Mouse (Mus musculus): Measurements from ENCODE around the gene Grm7. TPM values are rescaled to one million over a fixed set of nuclear protein-coding genes. Genes with fewer than 3 reads are reported as not detected.

Gene Grm7
- polyA plus RNA-seq, 1 experiment from 2014 or later = 48.7 TPM

DNA sequence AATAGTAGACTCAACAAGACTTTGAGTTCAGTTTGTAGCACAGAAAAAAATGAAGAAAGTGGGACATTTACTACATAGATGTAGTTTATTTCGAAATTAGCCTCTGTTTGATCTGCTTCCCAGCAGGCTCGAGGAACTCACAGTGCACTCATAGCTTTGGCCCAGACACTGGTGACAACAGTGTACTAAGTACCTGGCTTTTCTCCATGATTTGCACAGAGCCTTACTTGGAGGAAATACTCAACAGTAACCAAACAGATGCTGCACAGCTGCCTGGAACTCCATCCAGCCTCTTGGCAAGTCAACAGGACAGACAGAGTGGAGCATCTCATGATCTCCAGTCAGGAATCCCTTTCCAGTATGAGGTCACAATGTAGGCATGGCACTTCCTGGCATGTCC, 939.5 kb downstream of the Grm7 start:
- no peaks in the 10 kb centered on the region for H3K36me3 ChIP-seq
- no peak overlapping the region for H3K4me2 ChIP-seq
- no peaks in the 10 kb centered on the region for H3K27me3 ChIP-seq (replicated peaks)
- ATAC-seq (ENCODE audit: low FRiP score) = no peak
- no peaks in the 10 kb centered on the region for H3K9me3 ChIP-seq (replicated peaks)
- WGBS = 75% methylated on average over 2 of the region's 2 CpGs
- H3K4me1 ChIP-seq = peaks cover 7% of the 10 kb centered on the region; the same call in 1 of the 2 replicates
- H3K4me3 ChIP-seq (replicated peaks) = no peak overlapping the region
- no peak overlapping the region for H3K9ac ChIP-seq (replicated peaks)
- no peak overlapping the region for H3K27ac ChIP-seq (replicated peaks)

DNA sequence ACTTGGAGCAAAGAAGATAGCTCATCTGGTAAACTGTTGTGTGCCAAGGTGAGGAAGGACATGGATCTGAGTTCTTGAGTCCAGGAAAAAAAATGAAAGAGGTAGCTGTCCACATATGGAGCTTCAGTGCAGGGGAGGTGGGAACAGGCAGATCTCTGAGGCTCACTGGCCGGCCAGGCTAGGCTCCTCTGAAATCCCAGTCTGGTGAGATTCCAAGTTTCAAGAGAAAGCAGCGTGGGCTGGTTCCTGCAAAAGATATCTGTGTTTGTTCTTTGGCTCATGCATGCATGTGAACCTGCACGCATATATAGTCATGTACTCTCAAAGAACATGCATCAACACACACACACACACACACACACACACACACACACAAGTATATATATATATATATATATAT, 942.2 kb downstream of the Grm7 start:
- Histone ChIP-seq H3K4me2 (no peak overlapping the region), H3K36me3 (no peaks in the 10 kb centered on the region), H3K4me3 (replicated peaks) (no peak overlapping the region), H3K4me1 (peaks cover 7% of the 10 kb centered on the region; the same call in 1 of the 2 replicates), H3K9me3 (replicated peaks) (no peaks in the 10 kb centered on the region), H3K27me3 (replicated peaks) (no peaks in the 10 kb centered on the region), H3K27ac (replicated peaks) (no peak overlapping the region), H3K9ac (replicated peaks) (no peak overlapping the region)
- WGBS = 88% methylated on average over 3 of the region's 3 CpGs
- ATAC-seq (ENCODE audit: low FRiP score) = no peak

DNA sequence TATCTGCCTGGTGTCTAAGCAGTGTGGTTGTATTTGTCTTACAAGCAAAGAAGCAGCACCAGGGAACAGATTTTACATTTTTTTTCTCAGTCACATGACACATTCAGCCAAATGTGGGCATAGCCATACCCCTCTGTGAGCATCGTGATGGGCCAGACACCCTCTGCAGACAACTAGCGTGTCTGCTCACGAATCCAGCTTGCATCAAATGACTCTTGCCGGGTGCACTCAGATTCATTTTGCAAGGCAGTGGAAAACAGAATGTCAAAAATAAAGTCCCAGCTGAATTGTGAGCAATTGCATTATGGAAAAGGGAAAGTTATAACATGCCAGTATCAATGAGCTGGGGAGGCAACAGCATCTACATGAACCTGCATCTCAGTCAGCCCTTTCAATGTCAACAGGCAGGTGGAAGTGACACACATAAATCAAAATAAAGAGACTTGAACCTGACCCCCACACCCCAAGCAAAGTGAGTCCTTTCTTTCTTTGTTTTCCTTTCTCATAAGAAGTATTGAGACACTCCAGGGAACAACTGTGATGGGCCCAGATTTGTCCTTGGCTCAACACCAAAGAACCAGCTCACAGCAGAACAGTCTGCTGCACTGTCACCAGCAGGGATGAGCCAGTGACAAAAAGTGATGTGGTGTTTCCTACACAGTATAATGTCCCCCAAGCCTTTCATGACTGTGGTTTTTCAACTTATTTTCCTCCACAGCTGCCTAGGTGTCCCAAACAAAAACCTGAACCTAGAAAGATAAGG, 956.7 kb downstream of the Grm7 start:
- ATAC-seq (ENCODE audit: low FRiP score) = no peak
- WGBS = 86% methylated on average over 4 of the region's 4 CpGs
- no peaks in the 10 kb centered on the region for H3K36me3 ChIP-seq
- H3K9ac ChIP-seq (replicated peaks) = no peak overlapping the region
- H3K9me3 ChIP-seq (replicated peaks) = no peaks in the 10 kb centered on the region
- no peak overlapping the region for H3K27ac ChIP-seq (replicated peaks)
- no peak overlapping the region for H3K4me3 ChIP-seq (replicated peaks)
- H3K27me3 ChIP-seq (replicated peaks) = no peaks in the 10 kb centered on the region
- no peaks in the 10 kb centered on the region for H3K4me1 ChIP-seq
- H3K4me2 ChIP-seq = no peak overlapping the region

DNA sequence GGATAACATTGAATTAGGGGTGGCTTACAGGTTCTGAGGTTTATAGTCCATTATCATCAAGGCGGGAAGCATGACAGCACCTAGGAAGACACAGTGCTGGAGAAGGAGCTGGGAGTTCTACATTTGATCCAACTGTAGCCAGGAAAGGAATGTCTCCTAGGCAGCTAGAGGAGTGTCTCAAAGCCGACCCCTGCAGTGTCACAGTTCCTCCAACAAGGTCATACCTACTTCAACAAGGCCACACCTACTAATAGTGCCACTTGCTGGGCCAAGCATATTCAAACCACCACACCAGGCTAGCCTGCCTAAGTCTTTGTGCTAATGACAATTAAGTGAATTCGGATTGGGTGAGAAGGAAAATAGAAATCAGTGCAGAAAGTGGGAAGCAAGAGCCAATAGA, 965.0 kb downstream of the Grm7 start:
- no peaks in the 10 kb centered on the region for H3K4me1 ChIP-seq
- no peak overlapping the region for H3K27ac ChIP-seq (replicated peaks)
- 88% methylated on average over 3 of the region's 3 CpGs for WGBS
- no peak overlapping the region for H3K9ac ChIP-seq (replicated peaks)
- ATAC-seq (ENCODE audit: low FRiP score) = no peak
- H3K9me3 ChIP-seq (replicated peaks) = no peaks in the 10 kb centered on the region
- no peaks in the 10 kb centered on the region for H3K27me3 ChIP-seq (replicated peaks)
- no peak overlapping the region for H3K4me2 ChIP-seq
- H3K36me3 ChIP-seq = no peaks in the 10 kb centered on the region
- H3K4me3 ChIP-seq (replicated peaks) = no peak overlapping the region

GRCm38 (mm10) chr6:111613834-111614233, 968.5 kb downstream of the Grm7 start:
- no peak overlapping the region for H3K4me3 ChIP-seq (replicated peaks)
- H3K4me1 ChIP-seq = no peaks in the 10 kb centered on the region
- H3K27me3 ChIP-seq (replicated peaks) = no peaks in the 10 kb centered on the region
- no peak overlapping the region for H3K4me2 ChIP-seq
- no peak for ATAC-seq (ENCODE audit: low FRiP score)
- H3K36me3 ChIP-seq = no peaks in the 10 kb centered on the region
- no peak overlapping the region for H3K27ac ChIP-seq (replicated peaks)
- no peaks in the 10 kb centered on the region for H3K9me3 ChIP-seq (replicated peaks)
- no peak overlapping the region for H3K9ac ChIP-seq (replicated peaks)
